Mouse (Mus musculus) telencephalon, adult 2 months (tissue): ENCODE results near the gene Hspa12b.
"Not testable (repeated sequence)": the region's sequence is repeated elsewhere in the genome, so short reads cannot be mapped to it uniquely, and the experiment has no call there.

Source experiments
- DNase-seq: peaks from one replicate; pipeline ENCODE4 v3.0.0-alpha.2; 2011; ENCODE audit warnings: low read depth, low spot score

Gene Hspa12b

GRCm38 (mm10) chr2:131127161-131127730, at the start of gene Hspa12b:
Gene Hspa12b, plus strand, starts transcription at chr2:131127280.
- no peak for DNase-seq

DNA sequence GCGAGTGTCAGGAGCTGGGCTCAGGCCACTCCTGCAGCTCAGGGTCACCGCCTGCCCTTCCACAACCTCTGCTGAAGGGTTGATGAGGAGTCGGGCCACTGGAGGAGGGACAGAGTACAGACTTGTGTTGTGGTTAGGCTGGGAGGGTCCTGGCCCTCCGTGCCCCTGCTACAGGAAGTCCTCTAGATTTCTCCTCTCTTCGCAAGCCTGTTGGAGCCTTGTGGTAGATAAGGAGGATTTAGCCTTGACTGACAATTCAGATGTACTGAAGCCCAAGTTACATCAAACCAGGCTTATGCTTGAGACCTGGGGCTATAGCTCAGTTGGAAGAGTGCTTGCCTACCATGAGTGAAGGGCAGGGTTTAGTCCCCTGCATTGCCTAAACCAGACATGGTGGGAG, 46.6 kb upstream of the Hspa12b start:
- DNase-seq, result no peak

DNA sequence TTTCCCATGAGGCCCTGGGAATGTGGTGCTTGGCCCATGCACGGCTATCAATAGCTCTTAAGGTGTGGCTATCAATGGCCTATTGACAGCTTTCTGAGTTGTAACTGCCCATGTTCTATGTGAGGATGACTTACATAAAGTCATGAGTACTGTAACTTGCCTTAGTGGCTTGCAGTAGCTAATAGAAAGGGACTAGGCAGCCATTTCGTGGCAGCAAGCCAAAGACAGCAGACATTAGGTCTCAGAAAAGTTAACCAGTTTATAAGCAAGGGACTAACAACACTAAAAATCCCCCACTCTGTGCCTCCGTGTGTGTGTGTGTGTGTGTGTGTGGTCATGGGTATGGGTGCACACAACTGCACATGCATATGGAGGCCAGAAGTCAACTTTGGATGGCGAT, 42.9 kb upstream of the Hspa12b start:
- no peak for DNase-seq

DNA sequence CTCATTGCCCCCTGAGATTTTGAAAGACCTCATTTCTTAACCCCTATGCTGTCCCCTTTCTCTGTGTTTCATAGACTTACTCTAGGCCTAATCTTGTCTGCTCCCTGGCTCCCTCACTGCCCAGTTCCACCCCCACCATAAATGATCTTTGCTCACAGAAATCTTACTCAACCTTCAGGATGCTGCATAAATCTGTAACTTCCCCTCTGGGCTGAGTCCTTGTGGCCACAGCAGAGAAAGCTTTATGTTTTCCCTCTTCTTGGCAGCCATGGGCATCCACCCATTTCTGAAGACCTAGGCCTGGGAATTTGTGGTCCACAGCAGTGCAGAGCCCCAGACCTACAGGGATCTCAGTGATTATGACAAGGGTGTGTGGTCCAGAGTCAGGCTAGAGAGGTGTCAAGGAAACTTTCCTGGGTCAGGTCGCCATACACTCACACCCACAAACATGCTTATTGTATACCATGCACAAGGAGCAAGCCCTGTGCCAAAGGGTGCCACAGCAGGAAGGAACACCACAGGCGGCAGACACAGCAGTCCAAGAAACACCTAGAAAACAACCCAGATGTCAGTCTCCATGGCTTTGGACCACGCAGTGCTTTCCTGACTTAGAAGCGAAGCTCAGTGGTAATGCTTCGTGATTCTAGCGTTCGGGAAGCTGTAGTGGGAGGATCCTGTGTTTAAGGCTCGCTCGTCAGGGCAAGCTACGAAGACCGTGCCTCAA, 40.3 kb upstream of the Hspa12b start, which contains the start of gene Siglec1:
Gene Siglec1, minus strand, starts transcription at position 99 of the 724 bp plus-strand sequence.
- DNase-seq, result no peak

DNA sequence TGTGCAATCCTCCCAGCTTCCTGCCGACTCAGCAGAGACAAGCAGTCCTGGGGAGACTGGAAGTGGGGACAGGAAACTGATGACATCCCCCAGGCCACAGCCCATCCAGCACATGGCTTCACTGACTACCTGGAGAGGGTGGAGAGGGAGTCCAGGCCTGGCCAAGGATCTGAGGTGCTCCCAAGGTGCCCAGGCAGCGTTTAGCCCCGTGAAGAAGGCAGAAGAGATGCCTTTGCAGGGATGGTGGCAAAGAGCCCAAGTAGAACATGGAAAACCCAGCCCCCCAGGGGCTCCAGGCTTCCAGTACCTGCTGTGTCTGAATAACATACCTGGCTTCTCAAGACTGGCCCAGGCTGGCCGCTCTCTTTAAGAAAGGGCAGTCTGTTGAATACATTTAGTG, 38.5 kb upstream of the Hspa12b start:
- no peak for DNase-seq

DNA sequence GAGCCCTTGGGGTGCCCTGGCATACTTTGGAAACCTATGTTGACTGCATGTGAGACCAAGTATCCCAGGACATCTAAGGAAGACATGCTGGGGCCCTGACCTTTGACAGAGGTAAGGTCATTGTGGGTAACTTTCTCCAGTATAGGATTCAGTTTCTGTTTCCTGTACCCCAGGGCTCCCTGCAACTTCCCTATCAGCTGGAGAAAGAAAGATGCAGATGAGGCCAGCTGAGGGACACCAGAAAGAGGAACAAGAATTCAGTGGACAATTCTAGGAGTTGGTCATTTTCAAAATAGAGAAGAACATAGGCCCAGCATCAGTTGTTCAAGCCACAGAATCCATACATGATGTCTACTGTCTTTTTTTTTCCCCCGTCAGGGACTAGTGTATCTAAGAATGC, 37.4 kb upstream of the Hspa12b start:
- DNase-seq, result no peak

GRCm38 (mm10) chr2:131090852-131091251, 36.2 kb upstream of the Hspa12b start:
- DNase-seq, result no peak

GRCm38 (mm10) chr2:131093577-131093976, 33.5 kb upstream of the Hspa12b start:
- no peak for DNase-seq

DNA sequence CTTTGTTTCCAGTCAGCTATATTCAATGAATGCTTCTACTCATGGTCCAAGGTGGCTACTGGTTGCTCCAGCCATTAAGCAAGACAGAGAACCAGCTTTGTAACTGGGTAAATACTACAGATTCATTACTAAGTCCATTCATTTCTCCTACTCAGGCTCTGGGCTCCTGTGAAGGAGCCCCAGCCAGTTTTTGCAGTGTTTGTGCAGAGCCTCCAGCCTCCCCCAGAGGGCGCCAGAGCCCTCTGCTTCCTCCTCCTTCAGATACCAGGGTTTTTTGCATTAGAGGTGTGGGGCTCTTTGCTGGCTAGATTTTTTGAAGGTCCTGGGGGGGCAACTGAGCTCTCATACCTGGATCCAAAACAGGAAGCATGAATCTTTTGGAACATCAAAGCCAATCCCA, 32.3 kb upstream of the Hspa12b start:
- DNase-seq, result peak; percentile 43

DNA sequence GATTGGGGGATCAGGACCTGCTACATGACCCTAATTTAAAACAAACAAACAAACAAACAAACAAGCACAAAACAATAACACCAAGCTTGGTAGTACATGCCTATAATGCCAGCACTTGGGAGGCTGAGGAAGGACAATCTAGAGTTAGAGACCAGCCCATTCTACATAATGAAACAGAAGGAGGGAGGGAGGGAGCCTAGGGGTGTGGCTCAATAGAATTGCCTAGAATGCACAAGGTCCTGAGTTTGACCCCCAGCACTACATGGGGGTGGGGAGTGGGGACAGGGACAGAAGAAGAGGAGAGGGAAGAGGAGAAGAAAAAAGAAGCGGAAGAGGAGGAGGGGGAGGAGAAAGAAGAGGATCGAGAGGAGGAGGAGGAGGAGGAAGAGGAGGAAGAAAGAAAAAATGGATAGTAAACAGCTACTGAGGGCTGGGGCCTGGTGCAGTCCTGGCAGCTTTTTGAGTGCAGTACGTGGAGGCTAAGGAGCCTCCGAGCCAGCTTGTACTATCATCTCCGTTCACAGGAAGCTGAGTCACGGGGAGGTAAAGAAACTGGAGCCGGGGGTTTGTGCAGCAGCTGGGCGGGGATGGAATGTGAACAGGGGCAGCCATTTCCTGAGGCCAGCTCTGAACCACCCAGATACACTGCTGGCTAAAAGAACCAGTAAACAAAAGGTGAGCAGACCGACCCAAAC, 30.8 kb upstream of the Hspa12b start:
- no peak for DNase-seq

- no peak for DNase-seq
Measured at GRCm38 (mm10) chr2:131097087-131097486, 30.0 kb upstream of the Hspa12b start.

GRCm38 (mm10) chr2:131101530-131101929, 25.6 kb upstream of the Hspa12b start:
- DNase-seq, result no peak

- DNase-seq, result no peak
Measured at GRCm38 (mm10) chr2:131104021-131104420, 23.1 kb upstream of the Hspa12b start.

DNA sequence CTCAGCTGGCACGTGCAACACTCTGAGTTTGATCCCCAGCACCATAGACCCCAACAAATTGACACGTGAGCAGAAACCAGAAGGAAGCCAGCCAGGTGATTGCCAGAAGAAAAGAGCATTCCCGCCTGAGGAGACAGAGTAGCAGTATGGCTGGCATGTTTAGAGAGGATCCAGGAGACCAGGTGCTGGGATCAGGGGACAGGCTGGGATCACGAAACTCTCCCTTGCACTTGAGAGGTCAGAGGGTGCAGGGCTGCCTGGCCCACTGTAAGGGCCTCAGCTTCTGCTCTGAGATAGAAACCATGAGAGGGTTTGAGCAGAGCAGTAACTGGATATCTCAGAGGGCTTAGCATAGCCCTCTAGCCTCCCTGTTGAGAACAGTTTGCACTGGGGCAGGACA, 22.0 kb upstream of the Hspa12b start:
- DNase-seq, result not testable (repeated sequence)

DNA sequence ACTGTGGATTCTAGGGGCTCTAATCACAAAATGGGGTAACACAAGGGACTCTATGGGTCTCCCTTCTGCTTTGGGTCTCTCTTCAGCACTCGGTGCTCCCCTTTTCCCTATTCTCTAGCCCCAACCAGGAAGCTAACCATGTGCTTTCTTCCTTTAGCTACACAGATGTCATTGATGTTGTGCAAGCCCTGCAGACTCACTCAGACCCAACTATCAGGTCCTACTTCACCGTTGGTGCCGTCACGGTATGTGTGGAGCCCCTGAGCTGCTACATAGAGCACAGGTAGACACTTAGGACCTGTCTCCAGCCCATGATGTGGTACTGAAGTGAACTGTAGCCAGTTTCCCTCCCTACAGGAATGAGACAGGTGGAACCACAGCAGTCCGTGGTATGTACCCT, 21.1 kb upstream of the Hspa12b start:
- DNase-seq, result no peak

- DNase-seq, result no peak
Measured at GRCm38 (mm10) chr2:131118968-131119574, 8.0 kb upstream of the Hspa12b start.

- no peak for DNase-seq
Measured at GRCm38 (mm10) chr2:131124166-131124565, 2.9 kb upstream of the Hspa12b start.

GRCm38 (mm10) chr2:131125157-131125963, 1.7 kb upstream of the Hspa12b start:
- DNase-seq, result no peak

DNA sequence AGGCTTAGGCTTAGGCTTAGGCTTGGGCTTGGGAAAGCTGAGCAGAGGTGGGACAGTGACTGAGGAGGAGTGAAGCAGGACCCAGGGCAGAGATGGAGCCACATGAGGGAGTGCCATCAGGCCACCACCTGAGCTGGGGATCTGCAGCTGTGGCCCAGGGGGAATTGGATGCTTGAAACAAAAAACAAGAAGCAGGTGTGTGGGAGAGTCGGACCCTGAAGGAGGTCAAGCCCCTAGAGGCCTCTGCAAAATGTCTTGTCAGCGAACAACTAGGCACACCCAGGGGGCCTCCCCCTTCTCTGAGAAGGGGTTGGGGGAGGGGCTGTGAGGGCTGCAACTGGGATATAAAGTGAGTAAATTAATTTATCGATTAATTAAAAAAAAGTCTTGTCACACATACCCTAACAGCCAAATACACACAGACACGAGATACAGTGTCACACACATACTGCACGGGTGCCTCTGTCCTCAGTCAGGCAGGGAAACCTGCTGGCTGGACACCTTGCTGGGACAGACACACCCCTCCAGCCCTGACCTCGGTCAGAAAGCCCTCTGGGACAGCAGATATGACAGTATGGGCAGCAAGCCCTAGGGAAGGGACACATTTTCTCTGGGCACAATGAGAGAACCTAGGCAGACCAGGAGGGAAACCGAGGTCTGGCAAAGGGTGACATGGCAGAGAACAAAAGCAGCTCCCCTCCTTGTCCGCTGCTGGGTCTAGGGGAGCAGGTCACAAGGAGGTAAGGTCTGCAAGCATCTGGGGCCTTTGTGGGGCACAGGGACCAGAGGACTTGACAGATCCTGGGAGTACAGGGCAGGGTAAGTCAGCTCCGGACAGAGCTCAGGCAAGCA, 890 bp upstream of the Hspa12b start:
- DNase-seq, result no peak

DNA sequence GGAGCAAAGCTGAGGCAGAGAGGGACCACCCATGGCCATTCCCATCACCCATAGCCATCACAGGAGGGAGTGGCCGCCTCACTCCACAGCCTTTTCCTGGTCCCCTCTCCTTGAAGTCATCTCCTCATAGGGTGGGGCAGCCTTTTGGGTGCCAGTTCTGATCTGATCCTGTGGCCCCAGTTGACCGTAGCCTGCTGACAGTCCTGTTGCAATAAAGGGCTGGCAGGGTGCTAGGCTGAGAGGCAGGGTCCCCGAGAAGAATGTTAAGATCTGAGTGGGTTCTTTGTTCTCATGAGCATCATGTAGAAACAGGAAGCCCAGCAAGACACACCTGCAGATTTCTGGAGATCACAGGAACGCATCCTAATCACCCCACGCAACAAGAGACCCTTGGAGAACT, 1.1 kb downstream of the Hspa12b start:
- DNase-seq, result no peak
